Comparison of ENCODE assay signal across 21 mouse cellular contexts in the genomic region with DNA sequence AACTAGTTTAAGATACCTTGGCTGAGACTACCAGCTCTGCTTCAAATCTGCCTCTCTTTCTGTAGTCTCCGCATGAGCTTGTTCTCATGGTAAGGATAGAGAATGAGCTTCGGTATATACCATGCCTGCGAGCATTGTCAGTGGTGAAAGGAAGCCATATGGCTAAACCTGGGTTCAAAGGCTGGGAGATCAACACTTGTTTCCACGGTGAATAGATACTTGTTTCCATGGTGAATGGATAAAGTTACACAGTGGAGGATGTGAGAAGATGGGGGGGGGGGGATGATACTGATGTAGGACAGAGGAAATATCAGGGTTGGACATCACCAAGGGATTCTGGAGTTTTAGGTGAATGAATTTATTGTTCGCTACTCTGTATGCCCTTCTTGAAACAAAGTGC.
DNase-seq lines count a peak whose midpoint lies in the region; ATAC-seq and TF ChIP-seq lines count a peak whose summit lies in the region.
"Had no signal": no experiment of that assay in that cellular context is flagged by ENCODE, and none has a peak within 500 bp of the region (broad histone marks: within the 10 kb centered on the region; RNA-seq: fewer than 3 reads in every experiment).

No protein-coding gene starts in this region.

- no peak for TF ChIP-seq CTCF in hindbrain, postnatal 0 days (IDR thresholded peaks at IDR 0.05; ENCODE audit: low read depth)
- TF ChIP-seq CTCF in brain, embryonic 14.5 days (IDR thresholded peaks at IDR 0.05; ENCODE audit: borderline replicate concordance, extremely low read depth, insufficient read depth, insufficient read length), result no peak

- no peak overlapping the region for H3K27ac ChIP-seq in hindbrain, embryonic 10.5 days
- H3K27ac ChIP-seq in hindbrain, postnatal 0 days, result no peak overlapping the region
- H3K27ac ChIP-seq in midbrain, embryonic 12.5 days (replicated peaks), result no peak overlapping the region
- H3K27ac ChIP-seq in midbrain, embryonic 14.5 days (replicated peaks; ENCODE audit: low read depth, low read length), result no peak overlapping the region
- H3K27ac ChIP-seq in intestine, embryonic 16.5 days (ENCODE audit: low read length), result no peak overlapping the region
- H3K27ac ChIP-seq: embryonic facial prominence, embryonic 13.5 days; kidney, embryonic 15.5 days; macrophage had no signal

- H3K9me3 ChIP-seq in hindbrain, embryonic 10.5 days, result no peaks in the 10 kb centered on the region
- H3K9me3 ChIP-seq in hindbrain, postnatal 0 days (ENCODE audit: low read length), result no peaks in the 10 kb centered on the region
- no peaks in the 10 kb centered on the region for H3K9me3 ChIP-seq in midbrain, embryonic 12.5 days
- H3K9me3 ChIP-seq in midbrain, embryonic 14.5 days (ENCODE audit: control insufficient read depth, low read length), result no peaks in the 10 kb centered on the region
- no peaks in the 10 kb centered on the region for H3K9me3 ChIP-seq in intestine, embryonic 16.5 days (ENCODE audit: control insufficient read depth, low read length)
- H3K9me3 ChIP-seq: embryonic facial prominence, embryonic 13.5 days; kidney, embryonic 15.5 days had no signal

- 0 out of 2 replicates have a peak, but pooled peaks have one; percentile 62 for ATAC-seq in cerebellum, adult (ENCODE audit: insufficient number of reproducible peaks, low FRiP score, low TSS enrichment)
- no peak for ATAC-seq in hindbrain, postnatal 0 days
- ATAC-seq in midbrain, embryonic 12.5 days (ENCODE audit: low FRiP score, low read depth), result peak; percentile 66
- ATAC-seq in midbrain, embryonic 14.5 days (ENCODE audit: low FRiP score, low TSS enrichment), result no peak
- ATAC-seq in intestine, embryonic 16.5 days, result no peak

- DNase-seq in cerebellum, adult 8-10 months, result no peak
- DNase-seq in hindbrain, embryonic 10.5 days (ENCODE audit: low spot score), result peak; percentile 10
- DNase-seq in hindbrain, postnatal 0 days (ENCODE audit: low spot score), result no peak
- DNase-seq in midbrain, embryonic 14.5 days, result no peak
- DNase-seq in brain, embryonic 14.5 days (ENCODE audit: low read depth), result peak; percentile 45
- DNase-seq: adrenal gland, postnatal 10 days; cerebellum, adult 9-10 months; gastrocnemius, postnatal 10 days; kidney, adult 11 months; kidney, postnatal 36 days; layer of hippocampus, postnatal 36 days; right cerebral cortex, adult 18-20 months; right cerebral cortex, postnatal 4 days; thymus, postnatal 14 days had no signal

- no peak overlapping the region for H3K9ac ChIP-seq in hindbrain, postnatal 0 days (replicated peaks; ENCODE audit: low read length)
- H3K9ac ChIP-seq in midbrain, embryonic 12.5 days (replicated peaks), result no peak overlapping the region
- no peak overlapping the region for H3K9ac ChIP-seq in midbrain, embryonic 14.5 days (replicated peaks; ENCODE audit: low read length)
- no peak overlapping the region for H3K9ac ChIP-seq in intestine, embryonic 16.5 days (ENCODE audit: low read depth, low read length)
- H3K9ac ChIP-seq: embryonic facial prominence, embryonic 13.5 days; kidney, embryonic 15.5 days had no signal

- no peaks in the 10 kb centered on the region for H3K36me3 ChIP-seq in hindbrain, embryonic 10.5 days
- H3K36me3 ChIP-seq in hindbrain, postnatal 0 days (ENCODE audit: insufficient read depth, low read length), result no peaks in the 10 kb centered on the region
- H3K36me3 ChIP-seq in midbrain, embryonic 12.5 days, result no peaks in the 10 kb centered on the region
- no peaks in the 10 kb centered on the region for H3K36me3 ChIP-seq in midbrain, embryonic 14.5 days (ENCODE audit: control insufficient read depth, insufficient read depth, low read length)
- H3K36me3 ChIP-seq in intestine, embryonic 16.5 days (ENCODE audit: control insufficient read depth, insufficient read depth, low read length), result no peaks in the 10 kb centered on the region
- H3K36me3 ChIP-seq: embryonic facial prominence, embryonic 13.5 days; kidney, embryonic 15.5 days had no signal

- WGBS in hindbrain, embryonic 10.5 days, result 42% methylated on average over 5 of the region's 5 CpGs
- 39% methylated on average over 5 of the region's 5 CpGs for WGBS in hindbrain, postnatal 0 days
- 26% methylated on average over 5 of the region's 5 CpGs for WGBS in midbrain, embryonic 12.5 days
- WGBS in midbrain, embryonic 14.5 days, result 31% methylated on average over 5 of the region's 5 CpGs
- WGBS in intestine, embryonic 16.5 days, result 75% methylated on average over 5 of the region's 5 CpGs

- H3K4me2 ChIP-seq in hindbrain, postnatal 0 days (ENCODE audit: low read depth, low read length), result no peak overlapping the region
- H3K4me2 ChIP-seq in midbrain, embryonic 12.5 days (replicated peaks), result no peak overlapping the region
- no peak overlapping the region for H3K4me2 ChIP-seq in midbrain, embryonic 14.5 days (ENCODE audit: low read length)
- H3K4me2 ChIP-seq in intestine, embryonic 16.5 days (ENCODE audit: low read depth, low read length), result no peak overlapping the region
- H3K4me2 ChIP-seq: embryonic facial prominence, embryonic 13.5 days; heart, embryonic 11.5 days; kidney, embryonic 15.5 days had no signal

- no peaks in the 10 kb centered on the region for H3K27me3 ChIP-seq in hindbrain, embryonic 10.5 days (ENCODE audit: insufficient read depth, poor library complexity, severe bottlenecking)
- no peaks in the 10 kb centered on the region for H3K27me3 ChIP-seq in hindbrain, postnatal 0 days (ENCODE audit: insufficient read depth, low read length)
- H3K27me3 ChIP-seq in midbrain, embryonic 12.5 days, result no peaks in the 10 kb centered on the region
- H3K27me3 ChIP-seq in midbrain, embryonic 14.5 days (ENCODE audit: control insufficient read depth, insufficient read depth, low read length), result no peaks in the 10 kb centered on the region
- H3K27me3 ChIP-seq in intestine, embryonic 16.5 days (replicated peaks; ENCODE audit: control insufficient read depth, insufficient read depth, low read length), result no peaks in the 10 kb centered on the region
- H3K27me3 ChIP-seq: embryonic facial prominence, embryonic 13.5 days; kidney, embryonic 15.5 days had no signal

- TF ChIP-seq POLR2A in brain, embryonic 14.5 days (IDR thresholded peaks at IDR 0.05; ENCODE audit: borderline replicate concordance, extremely low read depth, insufficient read depth, insufficient read length, poor library complexity, severe bottlenecking), result no peak

- H3K4me3 ChIP-seq in hindbrain, embryonic 10.5 days, result no peak overlapping the region
- no peak overlapping the region for H3K4me3 ChIP-seq in hindbrain, postnatal 0 days (ENCODE audit: low read length)
- no peak overlapping the region for H3K4me3 ChIP-seq in midbrain, embryonic 12.5 days
- no peak overlapping the region for H3K4me3 ChIP-seq in midbrain, embryonic 14.5 days (replicated peaks; ENCODE audit: low read depth, low read length)
- H3K4me3 ChIP-seq in intestine, embryonic 16.5 days (ENCODE audit: low read length), result no peak overlapping the region
- H3K4me3 ChIP-seq: embryonic facial prominence, embryonic 13.5 days; kidney, embryonic 15.5 days had no signal

- H3K4me1 ChIP-seq in hindbrain, embryonic 10.5 days (replicated peaks), result peaks cover 10% of the 10 kb centered on the region
- no peaks in the 10 kb centered on the region for H3K4me1 ChIP-seq in hindbrain, postnatal 0 days (ENCODE audit: insufficient read depth, low read length)
- H3K4me1 ChIP-seq in midbrain, embryonic 12.5 days, result no peaks in the 10 kb centered on the region
- H3K4me1 ChIP-seq in midbrain, embryonic 14.5 days (ENCODE audit: control insufficient read depth, insufficient read depth, low read length), result no peaks in the 10 kb centered on the region
- no peaks in the 10 kb centered on the region for H3K4me1 ChIP-seq in intestine, embryonic 16.5 days (ENCODE audit: control insufficient read depth, insufficient read depth, low read length)

Comparison
In these comparisons a context has a peak if more than half of its experiments do, and no peak if none do; other contexts are left out.
1. ATAC-seq: peak in cerebellum, adult (single experiment) and midbrain, embryonic 12.5 days (single experiment); none in hindbrain, postnatal 0 days (single experiment), midbrain, embryonic 14.5 days (single experiment) and intestine, embryonic 16.5 days (single experiment).
2. DNase-seq: peak in hindbrain, embryonic 10.5 days (single experiment) and brain, embryonic 14.5 days (single experiment); none in cerebellum, adult 8-10 months (single experiment), hindbrain, postnatal 0 days (single experiment) and midbrain, embryonic 14.5 days (single experiment).